Comparison of ENCODE assay signal across 13 mouse cellular contexts in the genomic region with DNA sequence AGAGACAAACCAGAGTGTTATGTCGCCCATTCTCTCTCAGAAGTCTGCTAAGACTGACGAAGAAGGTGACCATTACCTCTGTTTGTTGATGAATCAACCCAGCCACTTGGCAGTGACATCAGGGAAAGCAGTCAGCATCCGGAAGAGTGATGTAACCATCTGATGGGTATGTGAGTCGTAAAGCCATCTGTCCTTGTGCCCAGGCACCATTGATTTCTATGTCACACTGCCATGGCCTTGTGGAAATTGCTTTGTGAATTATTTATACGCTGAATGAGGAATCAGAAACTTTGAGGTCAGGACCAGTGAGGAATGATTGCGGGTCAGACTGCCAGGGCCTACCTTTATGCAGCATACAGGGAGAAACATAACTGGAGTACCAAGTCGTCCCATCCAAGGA.
"Had no signal": no experiment of that assay in that cellular context is flagged by ENCODE, and none has a peak within 500 bp of the region (broad histone marks: within the 10 kb centered on the region; RNA-seq: fewer than 3 reads in every experiment).

No protein-coding gene starts in this region.

- DNase-seq: gastrocnemius, adult 2 months; gastrocnemius, postnatal 14 days; heart, adult 18-20 months; heart, postnatal 10 days; heart, postnatal 4 days; kidney, adult 18-20 months; kidney, adult 8-10 months; kidney, postnatal 10 days; kidney, postnatal 25 days; kidney, postnatal 4 days; liver; liver, embryonic 13.5 days; liver, postnatal 0 days had no signal
